In genomic region chr8:69775149-69775534, GRCm38 (mm10) we compare ENCODE assay signal across 1 mouse cellular context.
TF ChIP-seq lines count a peak whose summit lies in the region.

No protein-coding gene starts in this region.

TF ChIP-seq in CH12.LX, 34 proteins besides CTCF, POLR2A, EP300 and RAD21:
- TF ChIP-seq GABPA (IDR thresholded peaks at IDR 0.05; ENCODE audit: insufficient replicate concordance, low read depth, low read length) (no peak), E2F4 (IDR thresholded peaks at IDR 0.05; ENCODE audit: insufficient replicate concordance, low read depth, low read length) (no peak), HCFC1 (IDR thresholded peaks at IDR 0.05; ENCODE audit: low read depth, low read length) (no peak)
